Mouse (Mus musculus): ENCODE measurements around the gene Olfr711. TPM values are rescaled to one million over a fixed set of nuclear protein-coding genes. Genes with fewer than 3 reads are reported as not detected.
"Not testable (repeated sequence)": the region's sequence is repeated elsewhere in the genome, so short reads cannot be mapped to it uniquely, and the experiment has no call there.

Olfr711 gene
- polyA plus RNA-seq (2015; fragmentation: Nextera tagmentation; extraction: Ambion mirVana), result not detected in 2 replicates

- no peaks in the 10 kb centered on the region for H3K4me1 ChIP-seq
- no peaks in the 10 kb centered on the region for H3K36me3 ChIP-seq
- no peak within 1 kb of the TSS for H3K4me3 ChIP-seq (replicated peaks)
- H3K4me2 ChIP-seq, result no peak within 1 kb of the TSS
- H3K27me3 ChIP-seq (replicated peaks), result no peaks in the 10 kb centered on the region
- 50% methylated on average over 1 of the region's 1 CpGs for WGBS
- no peak for ATAC-seq (ENCODE audit: insufficient read depth, low FRiP score, low read depth)
- H3K9ac ChIP-seq, result no peak within 1 kb of the TSS
- H3K27ac ChIP-seq, result no peak within 1 kb of the TSS
- no peaks in the 10 kb centered on the region for H3K9me3 ChIP-seq
Measured at GRCm38 (mm10) chr7:106975353-106975752, at the start of gene Olfr711. TSS of gene Olfr711 (minus strand) at chr7:106975453.

GRCm38 (mm10) chr7:107005972-107006371 lies 30.7 kb upstream of the Olfr711 start, which contains the start of gene Olfr2:
TSS of gene Olfr2 (minus strand) at chr7:107006072.
- Histone ChIP-seq H3K9me3 (no peaks in the 10 kb centered on the region), H3K27me3 (replicated peaks) (no peaks in the 10 kb centered on the region), H3K27ac (no peak within 1 kb of the TSS), H3K36me3 (no peaks in the 10 kb centered on the region), H3K4me2 (no peak within 1 kb of the TSS), H3K9ac (no peak within 1 kb of the TSS), H3K4me1 (no peaks in the 10 kb centered on the region), H3K4me3 (replicated peaks) (no peak within 1 kb of the TSS)
- WGBS, result 45% methylated on average over 1 of the region's 1 CpGs
- ATAC-seq (ENCODE audit: insufficient read depth, low FRiP score, low read depth), result no peak

- WGBS, result 46% methylated on average over 3 of the region's 3 CpGs
- Histone ChIP-seq H3K36me3 (no peaks in the 10 kb centered on the region), H3K4me3 (replicated peaks) (no peak overlapping the region), H3K9ac (no peak overlapping the region), H3K4me1 (no peaks in the 10 kb centered on the region), H3K27me3 (replicated peaks) (no peaks in the 10 kb centered on the region), H3K27ac (no peak overlapping the region), H3K9me3 (no peaks in the 10 kb centered on the region), H3K4me2 (no peak overlapping the region)
- ATAC-seq (ENCODE audit: insufficient read depth, low FRiP score, low read depth), result no peak
Measured at GRCm38 (mm10) chr7:107004169-107004568, 28.9 kb upstream of the Olfr711 start.

- H3K4me1 ChIP-seq, result no peaks in the 10 kb centered on the region
- H3K27ac ChIP-seq, result no peak overlapping the region
- H3K9me3 ChIP-seq, result no peaks in the 10 kb centered on the region
- no peaks in the 10 kb centered on the region for H3K27me3 ChIP-seq (replicated peaks)
- H3K4me3 ChIP-seq (replicated peaks), result no peak overlapping the region
- no peaks in the 10 kb centered on the region for H3K36me3 ChIP-seq
- 86% methylated on average over 7 of the region's 7 CpGs for WGBS
- ATAC-seq (ENCODE audit: insufficient read depth, low FRiP score, low read depth), result no peak
- H3K9ac ChIP-seq, result no peak overlapping the region
- no peak overlapping the region for H3K4me2 ChIP-seq
Measured at GRCm38 (mm10) chr7:107000798-107001197, 25.5 kb upstream of the Olfr711 start.

- H3K4me3 ChIP-seq (replicated peaks), result no peak overlapping the region
- H3K9ac ChIP-seq, result no peak overlapping the region
- no peak overlapping the region for H3K4me2 ChIP-seq
- no peaks in the 10 kb centered on the region for H3K4me1 ChIP-seq
- H3K9me3 ChIP-seq, result no peaks in the 10 kb centered on the region
- no peaks in the 10 kb centered on the region for H3K36me3 ChIP-seq
- no peak overlapping the region for H3K27ac ChIP-seq
- 86% methylated on average over 3 of the region's 3 CpGs for WGBS
- ATAC-seq (ENCODE audit: insufficient read depth, low FRiP score, low read depth), result no peak
- H3K27me3 ChIP-seq (replicated peaks), result no peaks in the 10 kb centered on the region
Measured at GRCm38 (mm10) chr7:106985236-106985635, 10.0 kb upstream of the Olfr711 start.

GRCm38 (mm10) chr7:106967503-106967902 lies 7.8 kb downstream of the Olfr711 start:
- H3K4me1 ChIP-seq; H3K27ac ChIP-seq; ATAC-seq (ENCODE audit: insufficient read depth, low FRiP score, low read depth): not testable (repeated sequence)

GRCm38 (mm10) chr7:106963837-106964236 lies 11.4 kb downstream of the Olfr711 start, which contains the start of gene Olfr6:
TSS of gene Olfr6 (minus strand) at chr7:106963937.
- WGBS, result 76% methylated on average over 1 of the region's 1 CpGs
- Histone ChIP-seq H3K9me3 (no peaks in the 10 kb centered on the region), H3K4me3 (replicated peaks) (no peak within 1 kb of the TSS), H3K4me2 (no peak within 1 kb of the TSS), H3K9ac (no peak within 1 kb of the TSS), H3K27me3 (replicated peaks) (no peaks in the 10 kb centered on the region), H3K27ac (no peak within 1 kb of the TSS), H3K4me1 (no peaks in the 10 kb centered on the region), H3K36me3 (no peaks in the 10 kb centered on the region)
- ATAC-seq (ENCODE audit: insufficient read depth, low FRiP score, low read depth), result no peak

More at GRCm38 (mm10) chr7:106967503-106967902, 7.8 kb downstream of the Olfr711 start:
- H3K4me3 ChIP-seq (replicated peaks); H3K4me2 ChIP-seq; H3K9me3 ChIP-seq; H3K36me3 ChIP-seq; H3K27me3 ChIP-seq (replicated peaks); H3K9ac ChIP-seq: not testable (repeated sequence)

- H3K4me2 ChIP-seq, result no peak within 1 kb of the TSS
- no peaks in the 10 kb centered on the region for H3K9me3 ChIP-seq
- WGBS, result 74% methylated on average over 3 of the region's 3 CpGs
- H3K4me3 ChIP-seq (replicated peaks), result no peak within 1 kb of the TSS
- no peaks in the 10 kb centered on the region for H3K36me3 ChIP-seq
- no peak for ATAC-seq (ENCODE audit: insufficient read depth, low FRiP score, low read depth)
- H3K4me1 ChIP-seq, result no peaks in the 10 kb centered on the region
- no peak within 1 kb of the TSS for H3K9ac ChIP-seq
- H3K27ac ChIP-seq, result no peak within 1 kb of the TSS
- H3K27me3 ChIP-seq (replicated peaks), result no peaks in the 10 kb centered on the region
Measured at GRCm38 (mm10) chr7:106948212-106948611, 27.0 kb downstream of the Olfr711 start, which contains the start of gene Olfr710. TSS of gene Olfr710 (minus strand) at chr7:106948312.

- Histone ChIP-seq H3K9me3 (no peaks in the 10 kb centered on the region), H3K9ac (no peak within 1 kb of the TSS), H3K36me3 (no peaks in the 10 kb centered on the region), H3K27ac (no peak within 1 kb of the TSS), H3K4me1 (no peaks in the 10 kb centered on the region), H3K4me3 (replicated peaks) (no peak within 1 kb of the TSS), H3K27me3 (replicated peaks) (no peaks in the 10 kb centered on the region), H3K4me2 (no peak within 1 kb of the TSS)
- no peak for ATAC-seq (ENCODE audit: insufficient read depth, low FRiP score, low read depth)
Measured at GRCm38 (mm10) chr7:106932119-106932518, 43.1 kb downstream of the Olfr711 start, which contains the start of gene Olfr709-ps1. TSS of gene Olfr709-ps1 (minus strand) at chr7:106932219.

- H3K9me3 ChIP-seq; ATAC-seq (ENCODE audit: insufficient read depth, low FRiP score, low read depth); H3K36me3 ChIP-seq; H3K9ac ChIP-seq; H3K27me3 ChIP-seq (replicated peaks); H3K4me2 ChIP-seq; H3K4me1 ChIP-seq; H3K4me3 ChIP-seq (replicated peaks); H3K27ac ChIP-seq: not testable (repeated sequence)
- WGBS, result 87% methylated on average over 7 of the region's 7 CpGs
Measured at GRCm38 (mm10) chr7:106920961-106921360, 54.3 kb downstream of the Olfr711 start.

Other genes starting within 250 kb of the Olfr711 start
- gene Olfr697, start 233.0 kb downstream of the Olfr711 start, polyA plus RNA-seq (2015; fragmentation: Nextera tagmentation; extraction: Ambion mirVana), result not detected in 2 replicates
- gene Olfr698, start 220.1 kb downstream of the Olfr711 start, polyA plus RNA-seq (2015; fragmentation: Nextera tagmentation; extraction: Ambion mirVana), result not detected in 2 replicates
- not detected in 2 replicates for gene Olfr699, start 182.3 kb downstream of the Olfr711 start, polyA plus RNA-seq (2015; fragmentation: Nextera tagmentation; extraction: Ambion mirVana)
- not detected in 2 replicates for gene Olfr700, start 166.6 kb downstream of the Olfr711 start, polyA plus RNA-seq (2015; fragmentation: Nextera tagmentation; extraction: Ambion mirVana)
- not detected in 2 replicates for gene Olfr701, start 161.3 kb downstream of the Olfr711 start, polyA plus RNA-seq (2015; fragmentation: Nextera tagmentation; extraction: Ambion mirVana)
- not detected in 2 replicates for gene Olfr702, start 141.6 kb downstream of the Olfr711 start, polyA plus RNA-seq (2015; fragmentation: Nextera tagmentation; extraction: Ambion mirVana)
- gene Olfr703, start 132.1 kb downstream of the Olfr711 start, polyA plus RNA-seq (2015; fragmentation: Nextera tagmentation; extraction: Ambion mirVana), result not detected in 2 replicates
- gene Olfr704, start 112.3 kb downstream of the Olfr711 start, polyA plus RNA-seq (2015; fragmentation: Nextera tagmentation; extraction: Ambion mirVana), result not detected in 2 replicates
- not detected in 2 replicates for gene Olfr705, start 98.6 kb downstream of the Olfr711 start, polyA plus RNA-seq (2015; fragmentation: Nextera tagmentation; extraction: Ambion mirVana)
- gene Olfr706, start 87.3 kb downstream of the Olfr711 start, polyA plus RNA-seq (2015; fragmentation: Nextera tagmentation; extraction: Ambion mirVana), result not detected in 2 replicates
- gene Olfr707, start 74.2 kb downstream of the Olfr711 start, polyA plus RNA-seq (2015; fragmentation: Nextera tagmentation; extraction: Ambion mirVana), result not detected in 2 replicates
- not detected in 2 replicates for gene Olfr1532-ps1, start 67.5 kb downstream of the Olfr711 start, polyA plus RNA-seq (2015; fragmentation: Nextera tagmentation; extraction: Ambion mirVana)
- not detected in 2 replicates for gene Olfr709-ps1, start 43.2 kb downstream of the Olfr711 start, polyA plus RNA-seq (2015; fragmentation: Nextera tagmentation; extraction: Ambion mirVana)
- gene Olfr710, start 27.1 kb downstream of the Olfr711 start, polyA plus RNA-seq (2015; fragmentation: Nextera tagmentation; extraction: Ambion mirVana), result not detected in 2 replicates
- not detected in 2 replicates for gene Olfr6, start 11.5 kb downstream of the Olfr711 start, polyA plus RNA-seq (2015; fragmentation: Nextera tagmentation; extraction: Ambion mirVana)
- gene Olfr2, start 30.6 kb upstream of the Olfr711 start, polyA plus RNA-seq (2015; fragmentation: Nextera tagmentation; extraction: Ambion mirVana), result not detected in 2 replicates
- gene Olfr713, start 55.7 kb upstream of the Olfr711 start, polyA plus RNA-seq (2015; fragmentation: Nextera tagmentation; extraction: Ambion mirVana), result not detected in 2 replicates
- gene Olfr714, start 95.5 kb upstream of the Olfr711 start, polyA plus RNA-seq (2015; fragmentation: Nextera tagmentation; extraction: Ambion mirVana), result not detected in 2 replicates
- not detected in 2 replicates for gene Olfr17, start 117.8 kb upstream of the Olfr711 start, polyA plus RNA-seq (2015; fragmentation: Nextera tagmentation; extraction: Ambion mirVana)
- gene Olfr715b, start 134.9 kb upstream of the Olfr711 start, polyA plus RNA-seq (2015; fragmentation: Nextera tagmentation; extraction: Ambion mirVana), result not detected in 2 replicates
- gene Olfr715, start 155.6 kb upstream of the Olfr711 start, polyA plus RNA-seq (2015; fragmentation: Nextera tagmentation; extraction: Ambion mirVana), result not detected in 2 replicates
- not detected in 2 replicates for gene Olfr716, start 162.9 kb upstream of the Olfr711 start, polyA plus RNA-seq (2015; fragmentation: Nextera tagmentation; extraction: Ambion mirVana)
- not detected in 2 replicates for gene Nlrp14, start 191.5 kb upstream of the Olfr711 start, polyA plus RNA-seq (2015; fragmentation: Nextera tagmentation; extraction: Ambion mirVana)
- gene Rbmxl2, start 234.0 kb upstream of the Olfr711 start, polyA plus RNA-seq (2015; fragmentation: Nextera tagmentation; extraction: Ambion mirVana), result not detected in 2 replicates

Measured in stomach, embryonic 15.5 days (tissue).